Mouse (Mus musculus) heart, adult 2 months (tissue): ENCODE measurements around the gene Zfp119b. TPM values are rescaled to one million over a fixed set of nuclear protein-coding genes. Genes with fewer than 3 reads are reported as not detected.

Experiments used
- DNase-seq, 2 experiments: peaks; one replicate each; pipeline ENCODE4 v3.0.0; 2021
- H3K27ac ChIP-seq: fragments of 200-600 bp; 2 replicates; pipeline ENCODE4 v1.8.1; 2022
- H3K27me3 ChIP-seq: fragments of 200-500 bp; 2 replicates; pipeline ENCODE4 v1.6.1; 2012; ENCODE audit warnings: mild to moderate bottlenecking, low read length, inconsistent platforms, mixed read lengths; ENCODE audit not compliant: control insufficient read depth, insufficient read depth
- H3K36me3 ChIP-seq: fragments of 200-500 bp; 2 replicates; pipeline ENCODE4 v1.6.1; 2012; ENCODE audit warnings: low read length, inconsistent platforms; ENCODE audit not compliant: control insufficient read depth, insufficient read depth
- H3K4me1 ChIP-seq: fragments of 200-500 bp; 2 replicates; pipeline ENCODE4 v1.6.1; 2011; ENCODE audit warnings: low read length; ENCODE audit not compliant: control insufficient read depth, insufficient read depth
- H3K4me3 ChIP-seq: fragments of 200-600 bp; 2 replicates; pipeline ENCODE4 v1.8.1; 2022
- H3K79me2 ChIP-seq: fragments of 200-500 bp; replicated peaks from 2 replicates; pipeline ENCODE4 v1.6.1; 2012; ENCODE audit warnings: mild to moderate bottlenecking, inconsistent platforms, low read length, moderate library complexity, mixed read lengths; ENCODE audit not compliant: control insufficient read depth, insufficient read depth
- H3K9ac ChIP-seq: fragments of 200-500 bp; 2 replicates; pipeline ENCODE4 v1.6.1; 2012; ENCODE audit warnings: low read depth, mild to moderate bottlenecking, control low read depth, inconsistent platforms, low read length, mixed read lengths
- CTCF ChIP-seq: fragments of 200-600 bp; IDR thresholded peaks from 2 replicates; pipeline ENCODE4 v1.8.1; 2022; ENCODE audit warnings: antibody characterized with exemption, mild to moderate bottlenecking, moderate library complexity
- EP300 ChIP-seq: fragments of 200-500 bp; IDR thresholded peaks from 2 replicates; pipeline ENCODE4 v1.6.1; 2011; ENCODE audit warnings: low read depth, low read length, control low read depth; ENCODE audit not compliant: insufficient read depth
- POLR2A ChIP-seq: fragments of 200-500 bp; IDR thresholded peaks from 2 replicates; pipeline ENCODE4 v1.6.1; 2011; ENCODE audit warnings: mild to moderate bottlenecking, low read depth, low read length, control low read depth; ENCODE audit not compliant: insufficient read depth
- WGBS: fragments of 180-500 bp; shearing (Covaris S2); methylation state at CpG from one replicate; pipeline ENCODE4 v1.1.7; 2018; 5-methylcytosine and 5-hydroxymethylcytosine counted together
- intact Hi-C: fragments of 180-260 bp; cut with DNase I; formaldehyde crosslinking; loops from one replicate; pipeline ENCODE4 v1.15.1; 2025
- polyA plus RNA-seq: library from polyadenylated mRNA; depleted of rRNA; stranded (reverse); fragments of >200 nt; gene quantifications from 2 replicates; pipeline ENCODE4 v1.2.3, GENCODE M21; 2012
- total RNA-seq, 2 experiments: library from RNA; stranded (reverse); gene quantifications; 2 replicates each; pipeline ENCODE4 v1.2.3; 2021

Gene Zfp119b
- total and polyA plus RNA-seq, 3 experiments, result 0.49 to 3.9 (median 2.5) TPM

GRCm38 (mm10) chr17:55976255-55976862 lies 27.1 kb upstream of the Zfp119b start:
- Histone ChIP-seq H3K9ac (no peak overlapping the region), H3K4me3 (no peak overlapping the region), H3K27me3 (no peaks in the 10 kb centered on the region), H3K27ac (no peak overlapping the region), H3K4me1 (no peaks in the 10 kb centered on the region), H3K79me2 (no peaks in the 10 kb centered on the region), H3K36me3 (no peaks in the 10 kb centered on the region)
- intact Hi-C loops, result loop anchor here (1.0 kb wide), 1 partner anchor 34 kb away; no protein-coding TSS in a partner anchor
- DNase-seq, result peak; percentile 75 to 85
- TF ChIP-seq EP300, result peak; percentile 15; the same call in 1 of the 2 replicates
- TF ChIP-seq POLR2A, result no peak
- peak; percentile 99; the same call in 1 of the 2 replicates for TF ChIP-seq CTCF
- WGBS, result 17% methylated on average over 13 of the region's 13 CpGs

DNA sequence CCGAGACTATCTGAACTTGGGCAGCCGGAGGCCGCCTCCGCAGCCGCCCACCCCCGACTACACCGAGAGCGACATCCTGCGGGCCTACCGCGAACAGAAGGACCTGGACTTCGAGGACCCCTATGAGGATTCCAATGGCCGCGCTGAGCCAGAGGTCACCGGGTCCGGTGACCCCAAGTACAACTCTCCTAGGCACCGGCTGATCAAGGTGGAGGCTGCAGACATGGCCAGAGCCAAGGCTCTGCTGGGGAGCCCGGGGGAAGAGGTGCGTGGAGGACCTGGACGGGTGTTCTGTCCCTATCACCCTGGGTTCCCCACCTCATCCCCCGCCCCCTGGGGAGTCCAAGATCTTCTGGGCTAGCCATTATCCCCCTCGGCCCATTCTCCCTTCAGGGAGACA lies 22.2 kb upstream of the Zfp119b start:
- peaks cover 2% of the 10 kb centered on the region for H3K4me1 ChIP-seq
- H3K79me2 ChIP-seq, result no peaks in the 10 kb centered on the region
- H3K27ac ChIP-seq, result no peak overlapping the region
- intact Hi-C loops, result no loop called here
- no peaks in the 10 kb centered on the region for H3K36me3 ChIP-seq
- 48% methylated on average over 22 of the region's 22 CpGs for WGBS
- H3K27me3 ChIP-seq, result peaks cover 2% of the 10 kb centered on the region; the same call in 1 of the 2 replicates
- DNase-seq, result no peak
- H3K4me3 ChIP-seq, result no peak overlapping the region
- no peak for TF ChIP-seq EP300
- TF ChIP-seq CTCF, result no peak
- no peak for TF ChIP-seq POLR2A
- H3K9ac ChIP-seq, result no peak overlapping the region

GRCm38 (mm10) chr17:55969966-55970891 lies 20.9 kb upstream of the Zfp119b start, which contains the start of gene Shd:
Gene Shd, plus strand, starts transcription at chr17:55970467.
- intact Hi-C loops, result no loop called here
- whole genome bisulfite sequencing, result 10% methylated on average over 55 of the region's 55 CpGs
- no peak for DNase-seq

GRCm38 (mm10) chr17:55969560-55969959 lies 20.3 kb upstream of the Zfp119b start:
- Histone ChIP-seq H3K79me2 (no peaks in the 10 kb centered on the region), H3K9ac (no peak overlapping the region), H3K4me1 (peaks cover 2% of the 10 kb centered on the region), H3K27me3 (peaks cover 2% of the 10 kb centered on the region; the same call in 1 of the 2 replicates), H3K4me3 (no peak overlapping the region), H3K36me3 (no peaks in the 10 kb centered on the region), H3K27ac (no peak overlapping the region)
- no peak for TF ChIP-seq CTCF
- TF ChIP-seq POLR2A, result no peak
- no peak for TF ChIP-seq EP300
- intact Hi-C loops, result no loop called here
- 32% methylated on average over 14 of the region's 14 CpGs for WGBS
- DNase-seq, result no peak

More at GRCm38 (mm10) chr17:55969966-55970891, 20.9 kb upstream of the Zfp119b start, which contains the start of gene Shd:
- TF ChIP-seq EP300, result no peak
- no peak for TF ChIP-seq CTCF
- no peak for TF ChIP-seq POLR2A
- H3K4me3 ChIP-seq, result peak within 1 kb of the TSS; percentile 58
- H3K36me3 ChIP-seq, result no peaks in the 10 kb centered on the region
- H3K79me2 ChIP-seq, result no peaks in the 10 kb centered on the region
- peak within 1 kb of the TSS; percentile 59 for H3K9ac ChIP-seq
- H3K27me3 ChIP-seq, result peaks cover 2% of the 10 kb centered on the region; the same call in 1 of the 2 replicates
- H3K4me1 ChIP-seq, result peaks cover 2% of the 10 kb centered on the region
- no peak within 1 kb of the TSS for H3K27ac ChIP-seq

- WGBS, result 33% methylated on average over 7 of the region's 7 CpGs
- no peak overlapping the region for H3K9ac ChIP-seq
- intact Hi-C loops, result no loop called here
- no peak overlapping the region for H3K27ac ChIP-seq
- peak in 1 of 2 experiments; percentile 41 for DNase-seq
- peaks cover 2% of the 10 kb centered on the region; the same call in 1 of the 2 replicates for H3K27me3 ChIP-seq
- H3K79me2 ChIP-seq, result no peaks in the 10 kb centered on the region
- peaks cover 2% of the 10 kb centered on the region for H3K4me1 ChIP-seq
- no peaks in the 10 kb centered on the region for H3K36me3 ChIP-seq
- no peak overlapping the region for H3K4me3 ChIP-seq
- no peak for TF ChIP-seq EP300
- TF ChIP-seq CTCF, result no peak
- TF ChIP-seq POLR2A, result no peak
These were observed 18.9 kb upstream of the Zfp119b start for GRCm38 (mm10) chr17:55968210-55968609.

- peaks cover 2% of the 10 kb centered on the region for H3K4me1 ChIP-seq
- 80% methylated on average over 4 of the region's 4 CpGs for WGBS
- intact Hi-C loops, result no loop called here
- H3K9ac ChIP-seq, result no peak overlapping the region
- no peak for DNase-seq
- H3K27ac ChIP-seq, result no peak overlapping the region
- H3K4me3 ChIP-seq, result no peak overlapping the region
- H3K79me2 ChIP-seq, result no peaks in the 10 kb centered on the region
- no peak for TF ChIP-seq POLR2A
- no peak for TF ChIP-seq CTCF
- TF ChIP-seq EP300, result no peak
- H3K27me3 ChIP-seq, result peaks cover 2% of the 10 kb centered on the region; the same call in 1 of the 2 replicates
- no peaks in the 10 kb centered on the region for H3K36me3 ChIP-seq
These were observed 17.9 kb upstream of the Zfp119b start for GRCm38 (mm10) chr17:55967186-55967585.
